Mouse (Mus musculus): ENCODE data around the gene Scp2. TPM values are rescaled to one million over a fixed set of nuclear protein-coding genes. Genes with fewer than 3 reads are reported as not detected.

The Scp2 gene
- polyA plus RNA-seq, 1 experiment from 2014 or later = 349 TPM

- H3K4me1 ChIP-seq (replicated peaks) = no peaks in the 10 kb centered on the region
- ATAC-seq (ENCODE audit: insufficient read depth) = no peak
- 78% methylated on average over 6 of the region's 6 CpGs for WGBS (ENCODE audit: insufficient replicate concordance)
- no peak overlapping the region for H3K9ac ChIP-seq
- no peak overlapping the region for H3K4me2 ChIP-seq
- H3K36me3 ChIP-seq (replicated peaks) = no peaks in the 10 kb centered on the region
- no peak overlapping the region for H3K27ac ChIP-seq (replicated peaks)
- H3K4me3 ChIP-seq (replicated peaks) = no peak overlapping the region
- H3K27me3 ChIP-seq = peaks cover 16% of the 10 kb centered on the region
- H3K9me3 ChIP-seq (replicated peaks) = no peaks in the 10 kb centered on the region
These were observed 149.8 kb downstream of the Scp2 start for GRCm38 (mm10) chr4:107995011-107995410.

Small RNAs within 50 kb of the gene (microRNA-seq; reads per million reads assigned to microRNA genes)
- not detected for gene Mir6397

Other genes starting within 250 kb of the Scp2 start
- 40.5 and 43.3 TPM in 2 replicates for gene Cpt2, start 221.4 kb downstream of the Scp2 start, polyA plus RNA-seq (2015; fragmentation: Nextera tagmentation; extraction: Ambion mirVana)
- not detected in 2 replicates for gene Slc1a7, start 176.7 kb downstream of the Scp2 start, polyA plus RNA-seq (2015; fragmentation: Nextera tagmentation; extraction: Ambion mirVana)
- 0.09 and 0.17 TPM in 2 replicates for gene Podn, start 48.6 kb downstream of the Scp2 start, polyA plus RNA-seq (2015; fragmentation: Nextera tagmentation; extraction: Ambion mirVana)
- gene Echdc2, start 20.4 kb upstream of the Scp2 start, polyA plus RNA-seq (2015; fragmentation: Nextera tagmentation; extraction: Ambion mirVana) = 15.4 and 18.6 TPM in 2 replicates
- 0.21 and 0.35 TPM in 2 replicates for gene Zyg11a, start 73.0 kb upstream of the Scp2 start, polyA plus RNA-seq (2015; fragmentation: Nextera tagmentation; extraction: Ambion mirVana)
- gene Zyg11b, start 156.1 kb upstream of the Scp2 start, polyA plus RNA-seq (2015; fragmentation: Nextera tagmentation; extraction: Ambion mirVana) = 2.3 and 2.4 TPM in 2 replicates
- 21.9 and 24.6 TPM in 2 replicates for gene Coa7, start 183.1 kb upstream of the Scp2 start, polyA plus RNA-seq (2015; fragmentation: Nextera tagmentation; extraction: Ambion mirVana)
- gene Shisal2a, start 238.4 kb upstream of the Scp2 start, polyA plus RNA-seq (2015; fragmentation: Nextera tagmentation; extraction: Ambion mirVana) = 0.26 and 0.35 TPM in 2 replicates